Mouse (Mus musculus): ENCODE data around the gene Lzts3.

GRCm38 (mm10) chr2:130589157-130589556 lies 53.4 kb downstream of the Lzts3 start:
- no peak for TF ChIP-seq MAX (IDR thresholded peaks at IDR 0.05; ENCODE audit: low read depth)
- no peak for TF ChIP-seq POLR2A (IDR thresholded peaks at IDR 0.05; ENCODE audit: insufficient read length, low read depth)
- TF ChIP-seq CEBPB (IDR thresholded peaks at IDR 0.05; ENCODE audit: insufficient read depth, poor library complexity, severe bottlenecking): no peak
- no peak for TF ChIP-seq TCF12 (IDR thresholded peaks at IDR 0.05; ENCODE audit: insufficient read depth, poor library complexity, severe bottlenecking)
- TF ChIP-seq POLR2AphosphoS2 (IDR thresholded peaks at IDR 0.05; ENCODE audit: insufficient read length, low read depth): no peak
- TF ChIP-seq MYOD1 (IDR thresholded peaks at IDR 0.05; ENCODE audit: control insufficient read depth in 1 of 3, insufficient read length in 2 of 3, low read depth in 2 of 3): no peak
- TF ChIP-seq USF1 (IDR thresholded peaks at IDR 0.05; ENCODE audit: low read depth): no peak
- TF ChIP-seq E2F4 (IDR thresholded peaks at IDR 0.05; ENCODE audit: insufficient read depth): no peak
- TF ChIP-seq REST (IDR thresholded peaks at IDR 0.05; ENCODE audit: insufficient read depth, insufficient read length): no peak
- no peak for TF ChIP-seq MYOG (IDR thresholded peaks at IDR 0.05; ENCODE audit: control insufficient read depth in 1 of 3, insufficient read depth in 1 of 3, insufficient read length in 2 of 3, low read depth in 2 of 3)
- TF ChIP-seq TCF3 (IDR thresholded peaks at IDR 0.05; ENCODE audit: insufficient read length, low read depth): no peak

Data from myocyte (in vitro differentiated cells).